Mouse (Mus musculus): Measurements from ENCODE around the gene Gm49425.

Gm49425 gene

GRCm38 (mm10) chr15:101517161-101517560 is at the start of gene Gm49425:
Gene Gm49425, minus strand, starts transcription at chr15:101517261.
- in situ Hi-C loops (cut with MboI, MseI), result loop anchor here (5.0 kb wide), 1 partner anchor 85 kb away; no protein-coding TSS in a partner anchor

DNA sequence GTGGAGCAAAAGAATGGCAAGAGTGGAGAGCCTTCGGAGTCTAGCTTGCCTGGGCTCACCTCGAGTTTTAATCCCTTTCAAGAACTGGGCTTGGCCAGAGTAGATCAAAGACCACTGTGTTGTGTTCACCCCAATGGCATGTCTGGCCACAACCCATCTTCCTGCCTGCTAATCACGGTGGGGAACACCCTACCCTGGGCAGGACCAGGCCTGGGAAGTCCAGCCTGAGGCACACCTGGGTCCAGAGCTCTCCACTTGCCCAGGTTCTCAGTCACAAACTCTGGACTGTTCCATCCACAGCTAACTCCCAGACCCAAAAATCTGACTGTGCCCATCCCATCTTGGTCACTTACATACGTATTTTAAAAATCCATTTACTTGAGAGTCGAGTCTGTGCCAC is 45.8 kb upstream of the Gm49425 start, which contains the start of gene Krt90:
Krt90 (minus strand) TSS at position 101 of the 400 bp plus-strand sequence.
- in situ Hi-C loops (cut with MboI, MseI), result no loop called here

- in situ Hi-C loops (cut with MboI, MseI), result no loop called here
Observed at GRCm38 (mm10) chr15:101558034-101558646, 41.1 kb upstream of the Gm49425 start.

DNA sequence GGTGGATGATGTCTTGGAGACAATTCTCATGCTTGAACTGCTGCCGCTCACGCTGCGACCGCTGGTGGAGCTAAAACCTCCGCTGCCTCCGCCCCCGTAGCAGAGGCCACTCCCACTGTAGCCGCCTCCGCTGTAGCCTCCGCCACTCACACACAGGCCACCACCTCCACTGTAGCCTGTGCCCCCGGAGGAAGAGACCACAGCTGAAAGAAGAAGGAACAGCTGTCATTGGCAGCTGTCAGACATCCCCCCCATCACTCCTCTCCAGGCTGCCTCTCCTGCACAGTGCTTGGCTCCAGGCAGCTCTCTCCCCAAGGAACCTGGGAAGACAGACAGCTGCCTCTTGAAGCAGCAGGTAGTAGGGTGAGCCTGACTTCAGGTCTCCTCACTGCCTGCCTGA is 36.1 kb upstream of the Gm49425 start:
- in situ Hi-C loops (cut with MboI, MseI), result no loop called here

GRCm38 (mm10) chr15:101552188-101552587 is 35.1 kb upstream of the Gm49425 start:
- in situ Hi-C loops (cut with MboI, MseI), result no loop called here

DNA sequence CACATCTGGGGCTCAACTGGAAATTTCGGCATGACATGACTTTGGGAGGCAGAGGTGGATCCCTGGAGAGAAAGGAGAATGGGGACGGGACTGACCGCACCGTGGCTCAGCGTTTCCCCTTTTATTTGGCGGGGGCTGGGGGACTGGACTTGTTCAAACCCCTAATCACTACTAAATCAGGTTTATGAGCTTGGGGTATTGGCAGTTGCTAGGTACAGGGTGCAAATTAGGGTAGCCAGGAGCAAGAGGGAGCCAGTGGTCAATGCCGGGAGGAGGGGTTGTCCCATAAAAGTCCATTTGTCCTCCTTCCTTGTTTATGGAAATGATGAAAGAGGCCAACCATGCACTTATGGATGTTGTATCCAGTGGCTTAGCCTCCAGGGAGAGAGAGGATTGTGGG is 33.5 kb upstream of the Gm49425 start, which contains the start of gene Krt82:
Krt82 (minus strand) TSS at position 101 of the 400 bp plus-strand sequence.
- in situ Hi-C loops (cut with MboI, MseI), result no loop called here

- in situ Hi-C loops (cut with MboI, MseI), result no loop called here
Observed at GRCm38 (mm10) chr15:101544478-101544877, 27.4 kb upstream of the Gm49425 start.

GRCm38 (mm10) chr15:101542543-101542942 is 25.5 kb upstream of the Gm49425 start:
- in situ Hi-C loops (cut with MboI, MseI), result no loop called here

DNA sequence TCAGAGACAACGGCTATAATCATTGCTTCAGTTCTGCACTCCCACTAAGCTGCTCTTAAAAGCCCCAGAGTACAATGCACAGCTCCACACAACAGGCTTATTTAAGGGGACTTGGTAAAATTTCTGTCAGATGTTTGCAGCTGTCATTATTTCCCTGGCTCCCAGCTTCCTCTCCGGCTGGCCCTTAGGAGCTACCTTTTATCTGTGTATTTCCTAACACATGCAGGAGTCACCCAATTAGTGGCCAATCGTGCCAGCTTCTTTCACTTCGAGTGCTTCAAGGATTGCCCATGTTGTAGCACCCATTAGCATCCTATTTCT is 21.5 kb upstream of the Gm49425 start:
- in situ Hi-C loops (cut with MboI, MseI), result loop anchor here (10.0 kb wide), 1 partner anchor 436 kb away; no protein-coding TSS in a partner anchor

GRCm38 (mm10) chr15:101537864-101538579 is 21.0 kb upstream of the Gm49425 start:
- in situ Hi-C loops (cut with MboI, MseI), result loop anchor here (10.0 kb wide), 1 partner anchor 437 kb away; no protein-coding TSS in a partner anchor

- in situ Hi-C loops (cut with MboI, MseI), result loop anchor here (10.0 kb wide), 1 partner anchor 439 kb away; no protein-coding TSS in a partner anchor
Observed at GRCm38 (mm10) chr15:101536054-101536850, 19.2 kb upstream of the Gm49425 start.

DNA sequence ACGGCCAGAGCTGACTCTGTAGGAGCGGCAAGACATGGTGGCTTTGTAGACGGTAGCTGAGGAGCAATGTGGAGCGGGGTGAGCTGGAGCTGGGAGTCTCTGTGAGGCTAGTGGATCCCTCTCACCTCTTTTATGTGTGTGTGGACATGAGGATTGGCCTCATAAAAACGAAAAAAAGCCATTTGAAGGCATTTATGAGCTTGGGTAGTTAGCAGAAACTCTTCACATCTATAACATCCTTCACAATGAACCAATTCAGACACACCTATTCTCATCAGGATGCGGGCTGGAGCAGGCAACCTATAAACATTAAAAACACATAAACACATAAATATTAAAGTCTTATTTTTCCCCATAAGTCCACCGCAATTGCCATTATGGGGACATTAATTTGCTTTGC is 15.7 kb upstream of the Gm49425 start, which contains the start of gene Krt84:
Krt84 (minus strand) TSS at position 101 of the 400 bp plus-strand sequence.
- in situ Hi-C loops (cut with MboI, MseI), result loop anchor here (10.0 kb wide), 1 partner anchor 442 kb away; no protein-coding TSS in a partner anchor

- in situ Hi-C loops (cut with MboI, MseI), result no loop called here
Observed at GRCm38 (mm10) chr15:101522556-101523232, 5.6 kb upstream of the Gm49425 start.

GRCm38 (mm10) chr15:101519792-101520191 is 2.7 kb upstream of the Gm49425 start:
- in situ Hi-C loops (cut with MboI, MseI), result loop anchor here (5.0 kb wide), 1 partner anchor 87 kb away; no protein-coding TSS in a partner anchor

DNA sequence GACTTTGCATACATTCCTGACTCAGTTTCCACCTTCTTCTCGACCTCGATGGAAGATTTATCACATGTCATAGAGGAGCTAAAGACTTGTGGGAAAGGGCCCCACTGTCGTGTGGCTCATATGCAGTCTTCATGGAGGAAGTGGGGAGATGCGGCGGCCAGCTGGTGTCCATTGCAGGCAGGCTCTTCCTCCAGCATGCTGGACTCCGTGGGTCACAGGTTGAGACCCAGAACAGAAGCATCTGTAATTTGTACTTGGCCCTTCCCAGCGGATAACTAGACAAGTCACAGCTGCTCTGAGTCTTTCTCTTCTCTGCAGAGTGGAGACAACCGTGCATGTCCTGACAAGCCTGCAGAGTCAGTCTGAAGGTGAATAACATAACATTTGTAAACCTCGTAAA is 8.8 kb downstream of the Gm49425 start:
- in situ Hi-C loops (cut with MboI, MseI), result no loop called here

DNA sequence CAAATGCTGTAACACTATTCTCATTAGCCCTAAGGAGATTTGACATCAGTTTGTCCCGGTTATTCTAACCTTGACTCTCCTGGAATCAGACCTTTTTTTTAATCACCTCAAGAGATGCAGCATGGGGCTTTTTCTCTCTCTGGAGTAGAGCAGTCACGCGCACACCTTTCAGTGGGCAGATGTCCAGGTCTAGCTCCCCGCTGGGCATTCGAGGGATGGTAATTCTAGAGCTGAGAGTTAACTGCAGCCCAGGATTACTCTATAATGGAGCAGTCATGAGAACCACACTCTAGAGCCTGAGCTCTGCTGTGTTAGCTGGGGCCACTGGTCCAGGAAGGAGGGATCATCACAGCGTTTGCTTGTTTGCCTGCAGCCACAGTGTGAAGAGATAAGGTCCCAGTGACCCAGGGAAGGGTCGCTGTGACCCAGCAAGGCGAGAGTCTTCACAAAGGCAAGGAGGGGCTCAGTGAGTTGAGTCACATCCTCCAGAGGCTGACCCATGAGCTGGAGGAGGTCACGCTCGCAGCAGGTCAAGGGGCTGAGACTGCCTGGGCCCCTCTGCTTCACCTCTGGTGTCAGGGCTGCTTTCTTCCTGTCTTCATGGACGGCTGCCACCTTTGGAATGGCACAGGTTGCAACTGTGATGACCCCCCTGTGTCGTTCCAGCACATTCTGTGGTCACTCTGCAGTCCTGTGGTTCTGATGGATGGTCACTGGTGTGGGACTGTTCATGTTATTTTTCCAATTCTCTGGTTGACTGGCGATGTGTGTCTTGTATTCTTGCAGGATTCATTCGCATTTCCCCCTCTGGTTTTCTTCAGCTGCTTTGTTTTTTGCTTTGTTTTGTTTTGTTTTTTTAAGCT is 9.9 kb downstream of the Gm49425 start:
- in situ Hi-C loops (cut with MboI, MseI), result no loop called here

DNA sequence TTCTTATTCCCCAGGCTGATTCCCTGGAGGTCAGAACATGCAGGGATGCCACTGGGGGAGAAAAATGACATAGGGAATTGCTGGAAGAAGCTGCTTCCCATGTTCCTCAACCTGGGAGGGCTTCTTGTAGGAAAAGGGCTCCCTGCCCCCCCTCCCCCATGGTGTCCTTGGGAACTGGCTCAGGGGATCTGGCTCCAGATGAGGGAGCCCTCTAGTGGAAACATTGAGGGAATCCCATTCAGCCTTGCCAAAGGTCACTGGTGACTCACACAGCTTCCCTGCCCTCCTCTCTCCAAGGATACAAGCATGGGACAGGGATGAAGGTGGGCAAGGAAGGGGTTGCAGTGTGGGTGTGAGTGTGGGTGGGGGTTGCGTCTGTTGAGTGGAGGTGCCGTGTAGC is 19.9 kb downstream of the Gm49425 start:
- in situ Hi-C loops (cut with MboI, MseI), result no loop called here

GRCm38 (mm10) chr15:101495266-101495665 is 21.8 kb downstream of the Gm49425 start:
- in situ Hi-C loops (cut with MboI, MseI), result no loop called here

DNA sequence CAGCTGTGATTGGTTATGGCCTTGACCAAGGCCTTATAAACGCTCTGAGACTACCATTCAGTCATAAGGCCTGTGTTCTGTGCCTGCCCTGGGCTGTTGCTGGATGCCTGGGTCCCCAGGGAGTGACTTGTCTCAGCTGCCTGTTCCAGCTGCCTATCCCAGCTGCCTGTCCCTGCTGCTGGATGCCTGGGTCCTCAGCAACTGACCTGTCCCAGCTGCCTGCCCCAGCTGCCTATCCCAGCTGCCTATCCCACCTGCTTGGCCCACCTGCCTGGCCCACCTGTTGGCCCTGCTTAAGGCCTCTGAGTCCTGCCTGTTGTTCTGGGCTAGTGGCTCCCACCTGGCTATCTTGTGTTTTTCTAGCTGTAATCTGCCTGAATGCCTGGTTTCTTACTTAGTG is 22.9 kb downstream of the Gm49425 start:
- in situ Hi-C loops (cut with MboI, MseI), result no loop called here

- in situ Hi-C loops (cut with MboI, MseI), result no loop called here
Observed at GRCm38 (mm10) chr15:101493713-101494112, 23.3 kb downstream of the Gm49425 start.
